Mouse (Mus musculus) lung, postnatal 0 days (tissue): ENCODE data around the gene Ctdsp1. TPM values are rescaled to one million over a fixed set of nuclear protein-coding genes. Genes with fewer than 3 reads are reported as not detected.

ENCODE experiments used
- ATAC-seq: fragments of 200-750 bp; cut with Nextera tagmentation; 2 replicates; pipeline ENCODE4 v1.8.0; 2017; ENCODE audit warnings: moderate library complexity
- DNase-seq: peaks from one replicate; pipeline ENCODE4 v3.0.0-alpha.2; 2016; ENCODE audit warnings: low spot score
- H3K27ac ChIP-seq: fragments of 300-500 bp; sonication (generic); 2 replicates; pipeline ENCODE4 v1.5.1; 2014; ENCODE audit warnings: antibody characterized with exemption, mild to moderate bottlenecking, low read length, mixed read lengths
- H3K27me3 ChIP-seq: fragments of 300-500 bp; sonication (generic); replicated peaks from 2 replicates; pipeline ENCODE4 v1.6.1; 2014; ENCODE audit warnings: low read length, mixed read lengths; ENCODE audit not compliant: insufficient read depth
- H3K36me3 ChIP-seq: fragments of 300-500 bp; sonication (generic); 2 replicates; pipeline ENCODE4 v1.6.1; 2014; ENCODE audit warnings: low read length, mixed read lengths; ENCODE audit not compliant: insufficient read depth
- H3K4me1 ChIP-seq: fragments of 300-500 bp; sonication (generic); 2 replicates; pipeline ENCODE4 v1.6.1; 2014; ENCODE audit warnings: antibody characterized with exemption, low read depth, low read length, mixed read lengths; ENCODE audit not compliant: insufficient read depth
- H3K4me2 ChIP-seq: fragments of 300-500 bp; sonication (generic); replicated peaks from 2 replicates; pipeline ENCODE4 v1.6.1; 2014; ENCODE audit warnings: low read depth, mild to moderate bottlenecking, low read length, moderate library complexity, mixed read lengths
- H3K4me3 ChIP-seq: fragments of 300-500 bp; sonication (generic); 2 replicates; pipeline ENCODE4 v1.5.1; 2014; ENCODE audit warnings: low read depth, low read length
- H3K9ac ChIP-seq: fragments of 300-500 bp; sonication (generic); replicated peaks from 2 replicates; pipeline ENCODE4 v1.6.1; 2014; ENCODE audit warnings: low read depth, mild to moderate bottlenecking
- H3K9me3 ChIP-seq: fragments of 300-500 bp; sonication (generic); 2 replicates; pipeline ENCODE4 v1.6.1; 2016; ENCODE audit warnings: low read length, mixed read lengths
- CTCF ChIP-seq: IDR thresholded peaks from 2 replicates; pipeline ENCODE4 v1.5.1; 2016; ENCODE audit warnings: antibody characterized with exemption, mild to moderate bottlenecking
- EP300 ChIP-seq: IDR thresholded peaks from 2 replicates; pipeline ENCODE4 v1.6.1; 2016; ENCODE audit warnings: antibody characterized with exemption, mild to moderate bottlenecking, control low read depth
- WGBS: fragments of 180-500 bp; shearing (Covaris S2); extraction: QIAGEN DNeasy Blood & Tissue Kit; methylation state at CpG from one replicate; pipeline ENCODE4 v1.1.7; 2014; 5-methylcytosine and 5-hydroxymethylcytosine counted together
- polyA plus RNA-seq: library from polyadenylated mRNA; unstranded; fragments of >200 nt; fragmentation: Nextera tagmentation; extraction: Ambion mirVana; gene quantifications from 2 replicates; pipeline ENCODE4 v1.2.1, GENCODE M21; 2015

Gene Ctdsp1
- polyA plus RNA-seq, 1 experiment from 2014 or later: 75.0 TPM

DNA sequence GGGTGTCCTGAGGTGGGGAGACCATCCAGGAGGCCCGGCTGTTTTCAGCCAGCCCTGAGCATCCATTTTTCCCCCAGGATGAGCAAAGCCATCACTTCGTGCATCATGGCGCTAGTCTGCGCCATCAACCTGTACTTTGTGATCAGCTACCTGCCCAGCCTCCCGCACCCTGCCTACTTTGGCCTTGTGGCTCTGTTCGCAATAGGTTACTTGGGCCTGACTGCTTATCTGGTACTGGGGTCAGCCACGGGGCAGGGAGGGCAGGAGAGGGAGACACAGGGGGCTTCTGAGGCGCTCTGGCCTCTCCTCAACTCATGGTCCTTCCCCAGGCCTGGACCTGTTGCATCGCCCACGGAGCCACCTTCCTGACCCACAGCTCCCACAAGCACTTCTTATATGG, 6.2 kb upstream of the Ctdsp1 start:
- no peak overlapping the region for H3K9ac ChIP-seq
- 92% methylated on average over 8 of the region's 10 CpGs for whole genome bisulfite sequencing
- H3K4me1 ChIP-seq: 0 out of 2 replicates have a peak, but pooled peaks cover 1% of the 10 kb centered on the region
- H3K4me3 ChIP-seq: no peak overlapping the region
- TF ChIP-seq EP300: no peak
- H3K4me2 ChIP-seq: no peak overlapping the region
- no peak for DNase-seq
- no peaks in the 10 kb centered on the region for H3K9me3 ChIP-seq
- H3K36me3 ChIP-seq: no peaks in the 10 kb centered on the region
- H3K27me3 ChIP-seq: no peaks in the 10 kb centered on the region
- ATAC-seq: no peak
- H3K27ac ChIP-seq: no peak overlapping the region

DNA sequence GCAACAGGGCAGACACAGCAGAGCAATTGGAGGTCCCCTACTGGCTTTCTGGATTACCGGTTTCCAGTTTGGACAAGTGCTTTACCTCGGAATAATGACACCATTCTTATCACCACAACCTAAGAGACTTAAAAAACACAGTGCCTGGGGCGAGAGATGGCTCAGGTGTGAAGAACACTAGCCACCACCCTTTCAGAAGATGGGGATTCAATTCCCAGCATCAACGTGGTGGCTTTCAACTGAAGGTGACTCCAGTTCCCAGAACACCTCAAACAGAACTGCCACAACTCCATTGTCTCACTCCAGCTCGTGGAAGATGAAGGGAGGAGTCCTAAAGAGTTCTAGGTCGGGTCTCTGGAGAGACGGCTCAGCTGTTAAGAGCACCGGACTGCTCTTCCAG, 5.8 kb upstream of the Ctdsp1 start:
- TF ChIP-seq EP300 (no peak), CTCF (no peak)
- H3K4me3 ChIP-seq: no peak overlapping the region
- no peaks in the 10 kb centered on the region for H3K9me3 ChIP-seq
- no peak overlapping the region for H3K27ac ChIP-seq
- DNase-seq (no peak), ATAC-seq (no peak)
- H3K36me3 ChIP-seq: no peaks in the 10 kb centered on the region
- no peak overlapping the region for H3K9ac ChIP-seq
- WGBS: 88% methylated on average over 8 of the region's 8 CpGs
- H3K4me1 ChIP-seq: 0 out of 2 replicates have a peak, but pooled peaks cover 3% of the 10 kb centered on the region
- H3K27me3 ChIP-seq: no peaks in the 10 kb centered on the region
- H3K4me2 ChIP-seq: no peak overlapping the region

DNA sequence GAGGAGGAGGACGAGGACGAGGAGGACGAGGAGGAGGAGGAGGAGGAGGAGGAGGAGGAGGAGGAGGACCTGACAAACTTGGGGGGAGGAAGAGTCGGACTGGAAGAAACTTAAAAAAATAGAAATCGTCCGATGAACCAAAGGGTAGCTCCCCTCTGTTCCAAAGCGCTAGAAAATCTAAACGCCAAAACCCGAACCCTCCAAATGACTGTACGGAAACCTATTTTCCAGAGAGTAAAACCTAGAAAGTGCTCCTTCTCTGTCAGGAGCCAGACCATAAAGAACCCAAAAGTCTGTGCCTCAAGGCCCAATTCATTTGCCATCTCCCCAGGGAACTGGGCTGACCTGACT, 5.0 kb upstream of the Ctdsp1 start:
- TF ChIP-seq CTCF (no peak), EP300 (no peak)
- peak overlapping the region; percentile 72 for H3K9ac ChIP-seq
- H3K9me3 ChIP-seq: no peaks in the 10 kb centered on the region
- peak overlapping the region; percentile 98 for H3K27ac ChIP-seq
- H3K4me2 ChIP-seq: peak overlapping the region; percentile 69
- no peaks in the 10 kb centered on the region for H3K36me3 ChIP-seq
- no peaks in the 10 kb centered on the region for H3K27me3 ChIP-seq
- no peak for ATAC-seq
- peak overlapping the region; percentile 47 for H3K4me3 ChIP-seq
- no peak for DNase-seq
- 0 out of 2 replicates have a peak, but pooled peaks cover 3% of the 10 kb centered on the region for H3K4me1 ChIP-seq
- 44% methylated on average over 7 of the region's 10 CpGs for WGBS

DNA sequence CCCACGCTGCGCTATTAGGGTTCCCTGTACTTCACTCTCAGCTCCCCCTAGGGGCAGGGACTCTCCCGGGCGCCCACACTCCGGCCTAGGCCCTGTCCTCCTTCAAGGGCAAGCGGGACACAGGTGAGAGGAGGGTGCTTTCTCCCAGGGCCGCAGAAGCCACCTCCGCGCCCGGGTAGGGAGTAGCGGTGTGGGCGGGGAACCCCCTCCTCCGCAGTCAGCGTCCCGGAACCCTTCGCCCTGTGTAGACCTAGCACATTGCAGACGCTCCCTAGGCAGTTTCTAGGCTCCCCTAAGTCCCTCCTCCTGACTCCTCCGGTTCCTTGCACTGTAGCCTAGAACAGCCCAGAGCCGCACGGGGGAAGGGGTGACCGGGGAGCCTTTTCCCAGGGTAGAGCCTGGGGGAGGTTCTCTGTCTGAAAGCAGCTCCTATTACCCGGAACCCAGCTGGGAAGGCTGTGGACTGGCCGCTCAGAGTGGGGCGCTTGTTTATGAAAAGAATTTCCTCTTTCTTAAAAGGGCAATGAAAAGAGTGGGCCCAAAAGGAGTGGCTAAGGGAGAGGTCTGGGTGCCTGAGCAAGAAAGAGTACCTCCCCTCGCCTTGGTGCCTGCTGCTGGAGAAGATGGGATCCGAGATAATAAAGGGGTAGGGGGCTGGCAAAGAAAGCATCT, 4.5 kb upstream of the Ctdsp1 start:
- peak overlapping the region; percentile 47 for H3K4me3 ChIP-seq
- peak overlapping the region; percentile 69 for H3K4me2 ChIP-seq
- TF ChIP-seq CTCF (peak; percentile 71), EP300 (peak; percentile 78; the same call in 1 of the 2 replicates)
- no peaks in the 10 kb centered on the region for H3K36me3 ChIP-seq
- H3K27ac ChIP-seq: peak overlapping the region; percentile 98
- peak overlapping the region; percentile 72 for H3K9ac ChIP-seq
- H3K27me3 ChIP-seq: no peaks in the 10 kb centered on the region
- H3K9me3 ChIP-seq: no peaks in the 10 kb centered on the region
- ATAC-seq: peak; percentile 83
- DNase-seq: peak; percentile 97
- WGBS: under 1% methylated on average over 26 of the region's 26 CpGs
- 0 out of 2 replicates have a peak, but pooled peaks cover 3% of the 10 kb centered on the region for H3K4me1 ChIP-seq

DNA sequence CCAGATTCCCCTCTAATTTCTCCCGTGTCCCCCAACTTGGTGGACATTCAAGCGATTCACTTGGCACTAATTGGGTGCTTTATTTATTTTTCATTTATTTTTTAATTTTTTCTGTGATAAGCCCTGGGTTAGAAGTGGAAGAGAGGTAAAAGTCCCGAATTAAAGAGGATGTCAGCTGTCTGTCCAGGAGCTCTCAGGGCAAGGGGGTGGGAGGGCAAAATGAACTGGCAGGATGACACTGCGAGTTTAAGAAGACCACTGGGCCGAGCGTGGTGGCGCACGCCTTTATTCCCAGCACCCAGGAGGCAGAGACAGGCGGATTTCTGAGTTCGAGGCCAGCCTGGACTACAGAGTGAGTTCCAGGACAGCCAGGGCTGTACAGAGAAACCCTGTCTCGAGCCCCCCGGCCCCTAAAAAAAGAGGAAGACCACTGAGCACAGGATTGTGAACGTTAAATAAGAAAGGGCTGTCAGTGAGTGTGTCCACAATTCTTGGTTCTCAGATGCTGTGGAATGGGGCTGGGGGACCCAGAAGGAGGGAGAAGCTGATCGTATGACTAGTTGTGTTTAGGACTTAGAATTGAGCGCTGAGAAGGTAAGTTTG, 3.8 kb upstream of the Ctdsp1 start:
- H3K4me3 ChIP-seq: peak overlapping the region; percentile 47; the same call in 1 of the 2 replicates
- no peaks in the 10 kb centered on the region for H3K9me3 ChIP-seq
- H3K4me2 ChIP-seq: peak overlapping the region; percentile 69; the same call in 1 of the 2 replicates
- no peaks in the 10 kb centered on the region for H3K36me3 ChIP-seq
- H3K27me3 ChIP-seq: no peaks in the 10 kb centered on the region
- no peak for TF ChIP-seq CTCF
- TF ChIP-seq EP300: no peak
- 0 out of 2 replicates have a peak, but pooled peaks cover 3% of the 10 kb centered on the region for H3K4me1 ChIP-seq
- ATAC-seq (no peak), DNase-seq (no peak)
- no peak overlapping the region for H3K9ac ChIP-seq
- H3K27ac ChIP-seq: peak overlapping the region; percentile 98
- WGBS: 47% methylated on average over 15 of the region's 15 CpGs

DNA sequence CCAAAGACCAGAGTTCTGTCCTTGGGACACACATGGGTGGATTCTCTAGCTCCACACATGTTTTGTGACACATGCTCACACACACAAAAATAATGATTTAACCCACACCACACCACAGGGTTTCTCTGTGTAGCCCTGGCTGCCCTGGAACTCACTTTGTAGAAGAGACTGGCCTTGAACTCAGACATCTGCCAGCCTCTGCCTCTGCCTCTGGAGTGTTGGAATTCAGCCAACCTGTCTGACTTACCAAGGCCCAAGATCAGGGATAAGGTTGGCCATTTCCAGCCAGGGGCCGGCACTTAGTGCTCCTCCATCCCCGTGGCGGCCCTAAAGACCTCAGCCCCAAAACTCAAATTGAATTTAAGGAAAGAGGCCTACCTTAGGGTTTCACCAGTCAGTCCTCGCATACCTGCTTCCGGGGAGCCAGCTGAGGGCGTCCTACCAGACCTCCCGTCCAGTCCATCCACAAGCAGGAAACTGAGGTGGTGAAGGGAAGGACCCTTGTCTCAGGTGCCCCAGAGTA, 2.9 kb upstream of the Ctdsp1 start:
- H3K9me3 ChIP-seq: no peaks in the 10 kb centered on the region
- TF ChIP-seq EP300 (no peak), CTCF (no peak)
- no peaks in the 10 kb centered on the region for H3K27me3 ChIP-seq
- no peaks in the 10 kb centered on the region for H3K36me3 ChIP-seq
- peaks cover 9% of the 10 kb centered on the region; the same call in 1 of the 2 replicates for H3K4me1 ChIP-seq
- ATAC-seq: no peak
- no peak overlapping the region for H3K9ac ChIP-seq
- 80% methylated on average over 7 of the region's 7 CpGs for WGBS
- H3K4me3 ChIP-seq: no peak overlapping the region
- DNase-seq: no peak
- H3K4me2 ChIP-seq: no peak overlapping the region
- no peak overlapping the region for H3K27ac ChIP-seq
